Mouse (Mus musculus) B cell, adult 62 days (primary cell): ENCODE data around the gene Gk5. TPM values are rescaled to one million over a fixed set of nuclear protein-coding genes. Genes with fewer than 3 reads are reported as not detected.

ENCODE experiments used
- total RNA-seq: library from RNA; stranded (reverse); gene quantifications from 4 replicates; pipeline ENCODE4 v1.2.4, GENCODE M21; 2023

The Gk5 gene
- 5.3 to 7.3 TPM (median 6.7 TPM) in 4 replicates for total RNA-seq

GRCm38 (mm10) chr9:96118861-96119772, at the start of gene Gk5:
Gene Gk5 (plus strand): TSS chr9:96119362.

GRCm38 (mm10) chr9:96195885-96196622, 76.9 kb downstream of the Gk5 start, which contains the start of gene Tfdp2:
Gene Tfdp2 (plus strand): TSS chr9:96196275.

Other genes starting within 250 kb of the Gk5 start
- gene Xrn1, start 164.6 kb upstream of the Gk5 start, total RNA-seq = 47.4 to 57.9 TPM (median 52.8 TPM) in 4 replicates
- 13.2 to 22.2 TPM (median 17.5 TPM) in 4 replicates for gene Tfdp2, start 76.9 kb downstream of the Gk5 start, total RNA-seq
- 88.7 to 109 TPM (median 94.7 TPM) in 4 replicates for gene Atp1b3, start 245.1 kb downstream of the Gk5 start, total RNA-seq